Comparison of ENCODE assay signal across 12 mouse cellular contexts in genomic region chr1:60824218-60825125, GRCm38 (mm10).
DNase-seq lines count a peak whose midpoint lies in the region; ATAC-seq lines count a peak whose summit lies in the region.
"Had no signal": no experiment of that assay in that cellular context is flagged by ENCODE, and none has a peak within 500 bp of the region (broad histone marks: within the 10 kb centered on the region; RNA-seq: fewer than 3 reads in every experiment).

No protein-coding gene starts in this region.

- H3K9me3 ChIP-seq in heart, embryonic 16.5 days (replicated peaks; ENCODE audit: control insufficient read depth, low read length): no peaks in the 10 kb centered on the region
- H3K9me3 ChIP-seq in hindbrain, embryonic 11.5 days (ENCODE audit: control insufficient read depth, low read length): no peaks in the 10 kb centered on the region
- H3K9me3 ChIP-seq: midbrain, embryonic 10.5 days; neural tube, embryonic 12.5 days had no signal

- no peaks in the 10 kb centered on the region for H3K27me3 ChIP-seq in heart, embryonic 16.5 days (ENCODE audit: control insufficient read depth, insufficient read depth, low read length)
- H3K27me3 ChIP-seq in hindbrain, embryonic 11.5 days (ENCODE audit: control insufficient read depth, insufficient read depth, low read length): no peaks in the 10 kb centered on the region
- H3K27me3 ChIP-seq: neural tube, embryonic 12.5 days had no signal

- H3K4me2 ChIP-seq in heart, embryonic 16.5 days (ENCODE audit: low read depth, low read length): no peak overlapping the region
- H3K4me2 ChIP-seq in hindbrain, embryonic 11.5 days (replicated peaks; ENCODE audit: low read depth, low read length): no peak overlapping the region
- H3K4me2 ChIP-seq: neural tube, embryonic 12.5 days had no signal

- no peaks in the 10 kb centered on the region for H3K79me2 ChIP-seq in macrophage (ENCODE audit: inconsistent target)

- no peak for DNase-seq in heart, adult 9 months (ENCODE audit: low spot score in 2 of 2)
- DNase-seq in Muller cell, postnatal 12 days (ENCODE audit: inconsistent ontology term): peak; percentile 42
- no peak for DNase-seq in layer of hippocampus, postnatal 25 days (ENCODE audit: extremely low spot score in 1 of 2, low spot score in 1 of 2)
- DNase-seq in hindbrain, embryonic 11.5 days (ENCODE audit: low spot score): no peak
- no peak for DNase-seq in T-cell, adult 2 months (ENCODE audit: low spot score)
- DNase-seq: forebrain, postnatal 0 days; kidney, postnatal 4 days had no signal

- no peak overlapping the region for H3K4me3 ChIP-seq in heart, embryonic 16.5 days (ENCODE audit: low read length)
- no peak overlapping the region for H3K4me3 ChIP-seq in macrophage (ENCODE audit: inconsistent target)
- H3K4me3 ChIP-seq in hindbrain, embryonic 11.5 days (ENCODE audit: low read depth, low read length): no peak overlapping the region
- H3K4me3 ChIP-seq: midbrain, embryonic 10.5 days; neural tube, embryonic 12.5 days had no signal

- H3K9ac ChIP-seq in heart, embryonic 16.5 days (ENCODE audit: low read length): no peak overlapping the region
- H3K9ac ChIP-seq in hindbrain, embryonic 11.5 days (ENCODE audit: low read depth, low read length): no peak overlapping the region
- H3K9ac ChIP-seq: forebrain, postnatal 0 days; neural tube, embryonic 12.5 days had no signal

- 49% methylated on average over 5 of the region's 5 CpGs for WGBS in heart, embryonic 16.5 days
- 25% methylated on average over 5 of the region's 5 CpGs for WGBS in macrophage (ENCODE audit: missing documents)
- WGBS in hindbrain, embryonic 11.5 days: 85% methylated on average over 5 of the region's 5 CpGs

- no peaks in the 10 kb centered on the region for H3K36me3 ChIP-seq in heart, embryonic 16.5 days (ENCODE audit: control insufficient read depth, insufficient read depth)
- H3K36me3 ChIP-seq in macrophage (ENCODE audit: inconsistent target): no peaks in the 10 kb centered on the region
- no peaks in the 10 kb centered on the region for H3K36me3 ChIP-seq in hindbrain, embryonic 11.5 days (ENCODE audit: control insufficient read depth, insufficient read depth, low read length)
- H3K36me3 ChIP-seq: midbrain, embryonic 10.5 days; neural tube, embryonic 12.5 days had no signal

- H3K4me1 ChIP-seq in heart, embryonic 16.5 days (ENCODE audit: control insufficient read depth, insufficient read depth, low read length): peaks cover 15% of the 10 kb centered on the region; the same call in 1 of the 2 replicates
- no peaks in the 10 kb centered on the region for H3K4me1 ChIP-seq in hindbrain, embryonic 11.5 days (replicated peaks; ENCODE audit: control insufficient read depth, insufficient read depth, low read length)
- H3K4me1 ChIP-seq: midbrain, embryonic 10.5 days; neural tube, embryonic 12.5 days had no signal

- ATAC-seq in heart, embryonic 16.5 days (replicated peaks; ENCODE audit: extremely low read depth, insufficient read depth, low FRiP score): no peak
- peak; percentile 90 for ATAC-seq in granulocyte monocyte progenitor cell, adult 5-6 weeks (replicated peaks; ENCODE audit: poor library complexity, severe bottlenecking)
- ATAC-seq in hindbrain, embryonic 11.5 days (ENCODE audit: low FRiP score): no peak
- ATAC-seq: forebrain, postnatal 0 days had no signal

- H3K27ac ChIP-seq in heart, embryonic 16.5 days (ENCODE audit: low read length): peak overlapping the region; percentile 83
- H3K27ac ChIP-seq in macrophage: peak overlapping the region; percentile 24; the same call in 1 of the 2 replicates
- no peak overlapping the region for H3K27ac ChIP-seq in hindbrain, embryonic 11.5 days (ENCODE audit: low read depth, low read length)
- H3K27ac ChIP-seq: midbrain, embryonic 10.5 days; neural tube, embryonic 12.5 days had no signal
